Mouse (Mus musculus) liver, adult 2 months (tissue): ENCODE results near the gene A630095N17Rik.

ENCODE experiments used
- CTCF ChIP-seq: fragments of 200-500 bp; IDR thresholded peaks from 2 replicates; pipeline ENCODE4 v1.5.1; 2011; ENCODE audit warnings: low read depth, low read length, control low read depth
- POLR2A ChIP-seq: fragments of 200-500 bp; IDR thresholded peaks from 2 replicates; pipeline ENCODE4 v1.6.1; 2011; ENCODE audit warnings: low read length, control low read depth; ENCODE audit not compliant: insufficient read depth; ENCODE audit errors: extremely low read depth

DNA sequence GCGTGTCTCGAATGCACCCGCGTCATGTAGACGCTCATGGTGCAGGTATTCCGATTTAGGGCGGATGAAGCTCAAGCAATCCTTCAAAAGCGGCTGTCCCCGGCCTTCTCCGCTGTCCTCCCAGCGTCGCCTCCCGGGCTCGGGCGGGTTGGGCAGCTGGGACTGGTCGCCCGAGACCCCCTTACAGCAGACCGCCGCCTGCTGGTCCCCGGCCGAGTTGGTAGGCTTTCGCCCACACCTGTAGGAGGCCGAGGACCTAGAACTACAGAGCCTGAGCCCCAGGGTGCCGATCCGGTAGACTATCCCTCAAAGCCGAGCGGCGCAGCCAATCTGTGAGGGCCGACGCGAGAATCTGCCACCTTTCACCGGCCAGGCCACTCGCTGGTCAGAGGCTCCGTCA, 12.4 kb downstream of the A630095N17Rik start, which contains the start of gene Tuba4a:
- TF ChIP-seq CTCF: no peak
- no peak for TF ChIP-seq POLR2A
